Mouse (Mus musculus) lung, postnatal 0 days (tissue): ENCODE data around the gene Dusp5.

ENCODE experiments used
- CTCF ChIP-seq: IDR thresholded peaks from 2 replicates; pipeline ENCODE4 v1.5.1; 2016; ENCODE audit warnings: antibody characterized with exemption, mild to moderate bottlenecking
- EP300 ChIP-seq: IDR thresholded peaks from 2 replicates; pipeline ENCODE4 v1.6.1; 2016; ENCODE audit warnings: antibody characterized with exemption, mild to moderate bottlenecking, control low read depth

- no peak for TF ChIP-seq CTCF
- TF ChIP-seq EP300: no peak
These were observed 39.0 kb upstream of the Dusp5 start for GRCm38 (mm10) chr19:53489910-53490309.
